Mouse (Mus musculus): ENCODE data around the gene R3hdm2. TPM values are rescaled to one million over a fixed set of nuclear protein-coding genes. Genes with fewer than 3 reads are reported as not detected.

Gene R3hdm2
- total and polyA plus RNA-seq, 2 experiments from 2014 or later = 31.5 to 42.8 TPM

- TF ChIP-seq EP300 (IDR thresholded peaks at IDR 0.05; ENCODE audit: low read depth) = no peak
- no peak for TF ChIP-seq CTCF (IDR thresholded peaks at IDR 0.05; ENCODE audit: low read depth)
- Histone ChIP-seq H3K9me3 (replicated peaks; ENCODE audit: control insufficient read depth, low read length) (no peaks in the 10 kb centered on the region), H3K27me3 (ENCODE audit: control insufficient read depth, insufficient read depth, low read length) (peaks cover 83% of the 10 kb centered on the region), H3K9ac (replicated peaks; ENCODE audit: low read depth, low read length) (0 out of 2 replicates have a peak within 1 kb of the TSS, but pooled peaks have one; percentile 8), H3K4me2 (ENCODE audit: low read depth, low read length) (peak within 1 kb of the TSS; percentile 84), H3K4me3 (ENCODE audit: low read depth, low read length) (peak within 1 kb of the TSS; percentile 54), H3K36me3 (replicated peaks; ENCODE audit: control insufficient read depth, insufficient read depth, low read length) (no peaks in the 10 kb centered on the region), H3K4me1 (ENCODE audit: control insufficient read depth, insufficient read depth) (0 out of 2 replicates have a peak, but pooled peaks cover 7% of the 10 kb centered on the region), H3K27ac (ENCODE audit: low read depth) (no peak within 1 kb of the TSS)
- under 1% methylated on average over 65 of the region's 78 CpGs for WGBS
- ATAC-seq (ENCODE audit: insufficient read depth, low read depth) = no peak; the same call in 1 of the 2 replicates
- no peak for DNase-seq (ENCODE audit: low spot score)
Measured at GRCm38 (mm10) chr10:127534036-127534928, 154.2 kb downstream of the R3hdm2 start, which contains the start of gene Nxph4. Gene Nxph4, minus strand, starts transcription at chr10:127534559.

DNA sequence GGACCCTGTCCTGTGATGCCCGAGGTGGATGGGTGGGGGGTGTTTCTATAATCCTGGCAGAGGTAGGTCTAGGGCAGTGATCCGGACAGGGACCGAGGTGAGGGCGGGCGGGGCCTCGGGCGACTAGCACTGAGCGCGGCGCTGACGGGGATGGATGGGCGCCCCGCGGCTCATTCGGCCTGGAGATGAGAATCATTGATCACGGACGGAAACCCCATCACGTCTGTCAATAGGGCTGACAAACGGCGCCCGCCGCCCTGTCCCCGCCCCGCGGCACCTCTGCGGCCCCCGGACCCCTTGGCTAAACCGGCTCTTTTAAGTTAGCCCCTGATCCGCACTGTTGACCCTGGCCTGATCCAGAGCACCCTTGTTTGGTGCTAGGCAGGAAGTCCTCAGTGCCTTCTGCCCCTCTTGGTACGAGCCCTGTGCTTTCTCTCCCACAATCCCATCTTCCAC, 154.8 kb downstream of the R3hdm2 start:
- H3K9me3 ChIP-seq (replicated peaks; ENCODE audit: control insufficient read depth, low read length) = no peaks in the 10 kb centered on the region
- no peak overlapping the region for H3K9ac ChIP-seq (replicated peaks; ENCODE audit: low read depth, low read length)
- H3K36me3 ChIP-seq (replicated peaks; ENCODE audit: control insufficient read depth, insufficient read depth, low read length) = no peaks in the 10 kb centered on the region
- WGBS = 2% methylated on average over 29 of the region's 30 CpGs
- ATAC-seq (ENCODE audit: insufficient read depth, low read depth) = no peak
- peaks cover 76% of the 10 kb centered on the region for H3K27me3 ChIP-seq (ENCODE audit: control insufficient read depth, insufficient read depth, low read length)
- DNase-seq (ENCODE audit: low spot score) = no peak
- H3K4me1 ChIP-seq (ENCODE audit: control insufficient read depth, insufficient read depth) = 0 out of 2 replicates have a peak, but pooled peaks cover 7% of the 10 kb centered on the region
- H3K4me3 ChIP-seq (ENCODE audit: low read depth, low read length) = peak overlapping the region; percentile 54
- H3K27ac ChIP-seq (ENCODE audit: low read depth) = no peak overlapping the region
- no peak for TF ChIP-seq EP300 (IDR thresholded peaks at IDR 0.05; ENCODE audit: low read depth)
- no peak for TF ChIP-seq CTCF (IDR thresholded peaks at IDR 0.05; ENCODE audit: low read depth)
- H3K4me2 ChIP-seq (ENCODE audit: low read depth, low read length) = peak overlapping the region; percentile 84

DNA sequence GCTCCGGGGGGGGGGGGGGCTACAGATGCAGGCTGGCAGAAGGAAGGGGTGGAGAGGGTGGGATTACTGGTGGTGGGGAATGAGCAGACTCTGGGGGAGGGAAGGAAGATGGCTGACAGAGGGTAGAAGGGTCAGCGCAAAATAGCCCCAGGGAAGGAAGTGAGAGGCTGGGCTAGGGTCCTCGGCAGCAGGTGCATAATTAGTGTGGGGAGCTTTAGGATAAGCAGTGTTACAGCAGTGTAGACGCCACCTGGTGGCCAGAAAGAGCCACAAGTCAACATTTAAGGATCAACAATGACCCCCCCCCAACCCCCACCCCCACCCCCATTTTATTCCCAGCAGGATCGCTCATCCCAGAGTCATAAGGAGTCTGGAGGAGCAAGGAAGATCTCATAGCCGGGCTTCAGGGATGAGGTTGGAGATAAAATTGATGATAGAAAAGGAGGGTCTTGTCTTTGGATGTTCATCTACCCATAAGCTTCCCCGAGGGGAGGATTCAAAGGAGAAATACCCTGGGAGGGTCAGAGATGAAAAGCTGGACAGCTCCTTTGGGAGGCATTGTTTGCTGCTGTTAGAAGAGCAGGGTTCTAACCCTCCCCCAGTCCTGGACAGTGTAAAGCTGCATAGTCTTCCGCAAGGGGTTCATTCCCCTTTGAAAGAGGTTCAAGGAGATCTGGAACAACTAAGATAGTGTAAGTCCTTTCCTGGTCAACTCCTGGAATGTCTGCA, 156.6 kb downstream of the R3hdm2 start:
- Histone ChIP-seq H3K4me3 (ENCODE audit: low read depth, low read length) (no peak overlapping the region), H3K9ac (replicated peaks; ENCODE audit: low read depth, low read length) (no peak overlapping the region), H3K27ac (ENCODE audit: low read depth) (no peak overlapping the region), H3K4me2 (ENCODE audit: low read depth, low read length) (no peak overlapping the region), H3K27me3 (ENCODE audit: control insufficient read depth, insufficient read depth, low read length) (peaks cover 58% of the 10 kb centered on the region), H3K4me1 (ENCODE audit: control insufficient read depth, insufficient read depth) (0 out of 2 replicates have a peak, but pooled peaks cover 7% of the 10 kb centered on the region), H3K36me3 (replicated peaks; ENCODE audit: control insufficient read depth, insufficient read depth, low read length) (no peaks in the 10 kb centered on the region), H3K9me3 (replicated peaks; ENCODE audit: control insufficient read depth, low read length) (no peaks in the 10 kb centered on the region)
- peak; percentile 10 for DNase-seq (ENCODE audit: low spot score)
- WGBS = 8% methylated on average over 8 of the region's 8 CpGs
- ATAC-seq (ENCODE audit: insufficient read depth, low read depth) = no peak
- peak; percentile 54 for TF ChIP-seq CTCF (IDR thresholded peaks at IDR 0.05; ENCODE audit: low read depth)
- TF ChIP-seq EP300 (IDR thresholded peaks at IDR 0.05; ENCODE audit: low read depth) = no peak

GRCm38 (mm10) chr10:127537854-127538583, 157.9 kb downstream of the R3hdm2 start:
- Histone ChIP-seq H3K4me1 (ENCODE audit: control insufficient read depth, insufficient read depth) (peaks cover 7% of the 10 kb centered on the region; the same call in 1 of the 2 replicates), H3K27ac (ENCODE audit: low read depth) (no peak overlapping the region), H3K4me2 (ENCODE audit: low read depth, low read length) (no peak overlapping the region), H3K9ac (replicated peaks; ENCODE audit: low read depth, low read length) (no peak overlapping the region), H3K27me3 (ENCODE audit: control insufficient read depth, insufficient read depth, low read length) (peaks cover 45% of the 10 kb centered on the region), H3K4me3 (ENCODE audit: low read depth, low read length) (no peak overlapping the region), H3K9me3 (replicated peaks; ENCODE audit: control insufficient read depth, low read length) (no peaks in the 10 kb centered on the region), H3K36me3 (replicated peaks; ENCODE audit: control insufficient read depth, insufficient read depth, low read length) (no peaks in the 10 kb centered on the region)
- ATAC-seq (ENCODE audit: insufficient read depth, low read depth) = peak; percentile 34; the same call in 1 of the 2 replicates
- WGBS = 25% methylated on average over 7 of the region's 7 CpGs
- no peak for TF ChIP-seq EP300 (IDR thresholded peaks at IDR 0.05; ENCODE audit: low read depth)
- peak; percentile 96 for TF ChIP-seq CTCF (IDR thresholded peaks at IDR 0.05; ENCODE audit: low read depth)
- peak; percentile 70 for DNase-seq (ENCODE audit: low spot score)

DNA sequence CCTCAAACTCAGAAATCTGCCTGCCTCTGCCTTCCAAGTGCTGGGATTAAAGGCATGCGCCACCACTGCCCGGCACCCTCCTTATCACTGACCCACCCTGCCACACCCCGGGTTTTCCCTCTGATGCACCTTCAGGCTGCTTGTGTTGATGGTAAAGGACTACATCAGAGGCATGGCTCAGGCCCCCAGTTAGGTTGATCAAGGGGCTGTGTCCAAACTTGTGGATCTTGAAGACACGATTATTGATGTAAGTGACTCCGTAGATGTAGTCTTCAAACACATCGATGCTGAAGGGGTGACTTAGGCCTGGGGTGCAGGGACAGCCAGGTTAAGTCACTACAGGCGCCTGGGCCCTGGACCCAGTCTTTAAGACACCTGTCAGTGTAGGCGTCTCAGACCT, 161.4 kb downstream of the R3hdm2 start:
- Histone ChIP-seq H3K9me3 (replicated peaks; ENCODE audit: control insufficient read depth, low read length) (no peaks in the 10 kb centered on the region), H3K27me3 (ENCODE audit: control insufficient read depth, insufficient read depth, low read length) (peaks cover 11% of the 10 kb centered on the region), H3K4me3 (ENCODE audit: low read depth, low read length) (no peak overlapping the region), H3K4me1 (ENCODE audit: control insufficient read depth, insufficient read depth) (no peaks in the 10 kb centered on the region; the same call in 1 of the 2 replicates), H3K9ac (replicated peaks; ENCODE audit: low read depth, low read length) (no peak overlapping the region), H3K4me2 (ENCODE audit: low read depth, low read length) (no peak overlapping the region), H3K27ac (ENCODE audit: low read depth) (no peak overlapping the region), H3K36me3 (replicated peaks; ENCODE audit: control insufficient read depth, insufficient read depth, low read length) (0 out of 2 replicates have a peak, but pooled peaks cover 6% of the 10 kb centered on the region)
- DNase-seq (ENCODE audit: low spot score) (no peak), ATAC-seq (ENCODE audit: insufficient read depth, low read depth) (no peak)
- TF ChIP-seq EP300 (IDR thresholded peaks at IDR 0.05; ENCODE audit: low read depth) = no peak
- no peak for TF ChIP-seq CTCF (IDR thresholded peaks at IDR 0.05; ENCODE audit: low read depth)
- 95% methylated on average over 8 of the region's 8 CpGs for WGBS

Measured in heart, postnatal 0 days (tissue).